Mouse (Mus musculus) embryonic fibroblast, embryonic 13.5 days (primary cell): ENCODE data around the gene Rhebl1.

ENCODE experiments used
- CTCF ChIP-seq: IDR thresholded peaks from 2 replicates; pipeline ENCODE4 v1.5.1; 2011; ENCODE audit warnings: mild to moderate bottlenecking, control low read depth, low read length, moderate library complexity, borderline replicate concordance; ENCODE audit not compliant: insufficient read depth
- POLR2A ChIP-seq: IDR thresholded peaks from 2 replicates; pipeline ENCODE4 v1.6.1; 2011; ENCODE audit warnings: low read depth, mild to moderate bottlenecking, control low read depth, low read length, moderate library complexity

DNA sequence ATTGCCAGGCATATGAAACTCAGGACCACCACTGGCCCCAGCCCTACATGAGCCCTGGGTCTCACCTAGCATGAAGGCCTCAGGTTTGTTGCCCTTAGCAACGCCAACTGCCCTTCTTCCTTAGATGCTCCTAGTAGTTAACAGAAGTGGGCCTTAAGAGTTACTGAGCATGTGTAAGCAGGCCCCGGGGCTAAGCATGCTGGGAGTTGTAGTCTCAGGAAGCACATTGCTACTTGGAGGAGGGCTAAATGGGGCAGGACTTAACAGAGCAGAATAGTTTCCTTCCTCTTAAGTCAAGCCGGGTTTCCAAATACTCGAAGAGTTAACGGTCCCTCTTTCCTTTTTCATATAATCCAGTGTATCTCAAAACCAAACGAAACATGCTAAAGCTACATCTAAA is 27.0 kb downstream of the Rhebl1 start:
- TF ChIP-seq CTCF = no peak
- no peak for TF ChIP-seq POLR2A
